Mouse (Mus musculus): ENCODE results near the gene Wnt3. TPM values are rescaled to one million over a fixed set of nuclear protein-coding genes. Genes with fewer than 3 reads are reported as not detected.

Gene Wnt3
- polyA plus RNA-seq, 1 experiment from 2014 or later, result not detected

Other genes with a start within 250 kb of the Wnt3 start
- not detected in 2 replicates for gene Gm884, start 153.0 kb upstream of the Wnt3 start, polyA plus RNA-seq (2015; fragmentation: Nextera tagmentation; extraction: Ambion mirVana)
- gene Lyzl6, start 135.3 kb upstream of the Wnt3 start, polyA plus RNA-seq (2015; fragmentation: Nextera tagmentation; extraction: Ambion mirVana), result not detected in 2 replicates
- gene Rprml, start 124.6 kb upstream of the Wnt3 start, polyA plus RNA-seq (2015; fragmentation: Nextera tagmentation; extraction: Ambion mirVana), result not detected in 2 replicates
- 37.2 and 38.6 TPM in 2 replicates for gene Gosr2, start 76.3 kb upstream of the Wnt3 start, polyA plus RNA-seq (2015; fragmentation: Nextera tagmentation; extraction: Ambion mirVana)
- gene Wnt9b, start 24.3 kb upstream of the Wnt3 start, polyA plus RNA-seq (2015; fragmentation: Nextera tagmentation; extraction: Ambion mirVana), result 0.05 and 0.06 TPM in 2 replicates
- gene Nsf, start 179.9 kb downstream of the Wnt3 start, polyA plus RNA-seq (2015; fragmentation: Nextera tagmentation; extraction: Ambion mirVana), result 22.5 and 24.2 TPM in 2 replicates
- gene Arf2, start 192.6 kb downstream of the Wnt3 start, polyA plus RNA-seq (2015; fragmentation: Nextera tagmentation; extraction: Ambion mirVana), result 17.1 and 17.9 TPM in 2 replicates